In the genomic region with DNA sequence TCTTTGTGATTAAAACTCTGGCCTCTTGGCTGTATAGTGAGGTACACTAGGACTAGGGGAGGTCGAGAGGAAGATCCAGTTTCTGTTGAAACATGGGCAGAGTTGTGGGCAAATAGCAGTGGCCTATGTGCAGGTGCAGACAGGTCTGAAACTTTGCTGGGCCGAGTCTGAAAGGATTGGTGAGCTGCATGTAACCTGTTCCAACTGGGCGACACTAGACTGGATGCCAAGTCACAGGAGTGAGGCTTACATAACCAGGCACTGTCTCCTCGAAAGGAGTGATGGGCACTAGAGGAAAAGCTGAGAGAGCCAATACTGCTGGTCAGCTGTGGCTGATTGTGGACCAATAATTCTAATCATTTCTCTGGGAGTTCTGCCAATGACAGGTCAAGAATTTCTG, we compare ENCODE assay signal across 12 mouse cellular contexts. TPM values are rescaled to one million over a fixed set of nuclear protein-coding genes. Genes with fewer than 3 reads are reported as not detected.
DNase-seq lines count a peak whose midpoint lies in the region.
"Had no signal": no experiment of that assay in that cellular context is flagged by ENCODE, and none has a peak within 500 bp of the region (broad histone marks: within the 10 kb centered on the region; RNA-seq: fewer than 3 reads in every experiment).

No protein-coding gene starts in this region.

- intact Hi-C loops in left cerebral cortex, postnatal 25 days (cut with DNase I): no loop called here

- peak; percentile 71 for DNase-seq in kidney, adult 11 months
- no peak for DNase-seq in kidney, postnatal 4 days
- DNase-seq in urinary bladder, postnatal 14 days (ENCODE audit: low spot score): peak; percentile 54
- DNase-seq in urinary bladder, postnatal 25 days (ENCODE audit: low spot score): no peak
- DNase-seq in cerebellum, adult 9-10 months: peak; percentile 81
- peak; percentile 71 to 79 for DNase-seq in kidney, postnatal 36 days
- DNase-seq in frontal cortex, postnatal 25 days (ENCODE audit: low spot score in 2 of 2): no peak
- no peak for DNase-seq in left cerebral cortex, postnatal 25 days (ENCODE audit: low spot score in 2 of 2)
- DNase-seq: gastrocnemius, postnatal 36 days; layer of hippocampus, postnatal 36 days; right cerebral cortex, postnatal 25 days had no signal

RNA-seq across cellular contexts. Expression of a gene that starts 45.0 kb away (rescaled TPM):
- total RNA-seq in left cerebral cortex, postnatal 25 days (2021): 100 to 1,000 TPM; 175 to 186 TPM
- total RNA-seq: CH12.LX had no signal

Comparison
In these comparisons a context has a peak if more than half of its experiments do, and no peak if none do; other contexts are left out.
1. DNase-seq: peak in kidney, adult 11 months (single experiment), urinary bladder, postnatal 14 days (single experiment), cerebellum, adult 9-10 months (single experiment) and kidney, postnatal 36 days (2 of 2); none in kidney, postnatal 4 days (0 of 2), urinary bladder, postnatal 25 days (single experiment), frontal cortex, postnatal 25 days (0 of 2) and left cerebral cortex, postnatal 25 days (0 of 2).